Mouse (Mus musculus) ZHBTc4 (cell line): Measurements from ENCODE around the gene Sept7.
"Not testable (repeated sequence)": the region's sequence is repeated elsewhere in the genome, so short reads cannot be mapped to it uniquely, and the experiment has no call there.

ENCODE experiments used
- DNase-seq: peaks from one replicate; pipeline ENCODE4 v3.0.0-alpha.2; 2011; ENCODE audit warnings: low read depth, low spot score

Gene Sept7

DNA sequence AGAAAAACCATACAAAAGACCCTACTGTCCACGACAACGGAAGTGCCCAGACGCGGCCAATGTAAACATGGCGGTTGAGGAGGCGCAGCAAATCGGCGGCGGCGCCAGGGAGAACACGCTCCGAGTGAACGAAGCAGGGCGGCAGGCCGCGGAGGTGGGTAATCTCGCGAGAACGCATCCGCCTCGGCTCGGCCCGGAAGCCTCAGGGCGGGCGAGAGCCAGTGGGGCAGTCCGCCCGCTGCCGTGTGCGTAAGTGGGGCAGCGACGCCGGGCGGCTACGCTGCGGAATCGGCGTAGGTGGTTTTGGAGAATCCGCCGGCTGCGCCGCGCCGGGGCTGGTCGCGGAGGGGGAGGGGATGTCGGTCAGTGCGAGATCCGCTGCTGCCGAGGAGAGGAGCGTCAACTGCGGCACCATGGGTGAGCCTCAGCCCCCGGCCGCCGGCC is at the start of gene Sept7:
Gene Sept7, plus strand, starts transcription at position 157 of the 444 bp plus-strand sequence.
- DNase-seq, result peak; percentile 99

DNA sequence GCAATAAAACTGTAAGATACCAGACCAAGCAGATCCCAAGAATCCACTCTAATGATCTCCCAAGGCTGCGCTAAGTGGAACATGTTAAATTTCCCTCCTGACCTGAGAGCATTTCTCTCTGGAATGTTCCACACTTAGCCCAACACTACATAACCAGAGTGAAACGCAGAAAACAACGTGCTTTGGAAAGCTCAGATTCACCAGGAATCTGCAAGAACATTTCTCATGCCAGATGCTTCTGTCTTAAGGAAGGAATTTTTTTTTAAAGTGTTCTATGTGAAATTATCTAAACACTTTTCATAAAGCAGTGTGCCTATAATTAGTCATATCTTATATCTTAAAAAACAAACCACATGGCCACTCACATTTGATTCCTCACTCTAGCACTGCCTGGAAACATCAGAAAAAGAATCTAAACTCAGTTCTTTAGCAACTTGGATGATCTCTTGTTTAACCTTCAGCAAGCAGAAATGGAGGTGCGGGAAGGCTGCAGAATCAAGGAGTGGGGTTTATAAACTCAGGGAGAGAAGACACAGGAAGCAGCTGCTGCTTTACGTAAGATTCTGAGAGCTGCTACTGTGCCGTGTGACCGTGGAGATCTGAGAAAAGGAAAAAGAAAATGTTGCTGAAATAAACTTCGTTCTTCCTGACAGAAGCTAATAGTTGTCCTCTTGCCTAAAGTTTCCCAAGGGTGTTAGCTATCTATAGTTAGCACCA is 44.0 kb upstream of the Sept7 start:
- DNase-seq, result no peak

DNA sequence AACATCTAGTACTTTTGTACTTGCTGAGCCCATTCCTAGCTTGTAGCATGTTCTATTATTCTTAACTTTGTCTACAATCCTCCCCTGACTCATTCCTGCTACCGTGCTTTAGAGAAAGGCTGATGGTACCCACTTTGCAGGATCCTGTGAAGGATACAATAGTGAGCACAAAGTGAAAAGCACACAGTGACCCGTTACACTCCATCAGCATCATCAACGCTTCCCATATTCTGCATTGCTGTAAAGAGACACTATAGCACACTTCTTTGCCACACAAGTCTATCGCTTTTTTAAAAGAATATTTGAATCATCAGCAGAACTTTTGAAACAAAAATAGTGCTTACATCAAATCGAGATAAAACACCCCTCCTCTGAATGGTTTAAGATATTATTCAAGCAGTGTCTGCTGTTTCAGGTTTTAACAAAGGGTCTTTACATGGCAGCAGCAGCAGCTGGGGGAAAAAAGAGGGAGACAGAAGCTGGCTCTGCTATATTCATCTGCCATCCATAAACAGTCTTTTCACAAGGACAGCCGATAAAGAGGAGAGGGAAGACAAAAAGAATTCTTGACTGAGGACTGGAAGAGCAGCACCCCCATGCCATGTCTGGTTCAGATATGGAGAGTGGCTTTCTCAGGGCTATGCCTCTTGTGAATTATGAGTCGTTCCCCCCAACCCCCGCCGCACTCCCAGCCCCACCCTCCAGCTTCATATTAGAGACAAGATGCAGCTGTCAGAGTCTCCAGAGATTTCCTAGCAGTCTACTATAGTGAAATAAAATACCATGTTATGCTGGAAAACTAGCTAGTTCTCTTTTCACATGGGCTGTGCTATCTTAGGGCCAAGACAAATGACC is 39.7 kb upstream of the Sept7 start:
- DNase-seq, result no peak

DNA sequence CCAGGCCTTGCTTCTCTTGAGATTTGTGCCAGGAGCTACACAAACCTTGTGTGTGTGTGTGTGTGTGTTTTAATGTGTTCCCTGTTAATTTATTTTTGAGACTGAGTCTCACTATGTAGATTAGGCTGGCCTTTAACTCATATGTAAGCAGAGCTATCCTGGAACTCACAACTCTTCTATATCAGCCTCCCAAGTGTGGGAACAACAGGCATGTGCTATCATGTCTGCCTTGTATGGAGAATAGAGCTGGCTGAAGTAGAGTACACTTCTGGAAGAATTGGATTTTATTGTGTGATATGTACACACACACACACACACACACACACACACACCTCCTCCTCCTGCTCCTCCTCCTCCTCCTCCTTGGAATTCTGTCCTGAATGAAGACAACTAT is 39.1 kb upstream of the Sept7 start:
- no peak for DNase-seq

DNA sequence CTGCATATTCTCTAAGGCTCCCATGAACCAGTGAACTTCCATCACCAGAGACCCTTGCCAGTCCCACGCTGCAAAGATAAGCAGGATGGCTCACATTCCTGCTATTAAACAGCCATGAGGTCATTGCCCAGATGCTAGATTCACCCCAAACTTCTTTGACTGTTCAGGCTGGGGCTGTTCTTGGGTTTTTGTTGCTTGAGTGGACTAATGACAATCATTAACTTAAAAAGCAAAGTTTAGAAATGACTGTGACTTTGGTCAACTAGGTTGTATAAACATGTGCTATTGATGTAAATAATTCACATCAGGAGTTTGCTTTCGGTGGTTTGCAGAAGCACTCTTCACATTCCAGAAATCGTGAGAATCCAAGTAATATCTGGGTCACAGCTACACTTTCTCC is 36.8 kb upstream of the Sept7 start:
- no peak for DNase-seq

DNA sequence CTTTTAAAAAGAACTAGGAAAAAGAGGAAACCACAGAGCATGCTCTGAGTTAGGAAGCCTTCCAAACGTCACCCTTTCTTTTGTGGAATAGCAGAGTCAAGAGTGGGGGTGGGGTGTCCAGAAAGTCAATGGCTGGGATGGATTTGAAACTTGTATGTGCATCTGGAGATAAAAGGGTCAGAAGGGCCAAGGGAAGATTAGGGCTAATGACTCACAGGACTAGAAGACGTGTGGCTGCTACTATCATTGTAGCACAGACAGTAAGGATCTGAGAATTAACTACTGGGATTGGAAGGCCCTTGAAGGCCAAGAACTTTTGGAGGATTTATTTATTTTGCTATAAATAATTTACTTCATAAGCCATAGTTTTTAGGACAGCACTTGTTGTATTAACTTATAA is 36.0 kb upstream of the Sept7 start:
- no peak for DNase-seq

DNA sequence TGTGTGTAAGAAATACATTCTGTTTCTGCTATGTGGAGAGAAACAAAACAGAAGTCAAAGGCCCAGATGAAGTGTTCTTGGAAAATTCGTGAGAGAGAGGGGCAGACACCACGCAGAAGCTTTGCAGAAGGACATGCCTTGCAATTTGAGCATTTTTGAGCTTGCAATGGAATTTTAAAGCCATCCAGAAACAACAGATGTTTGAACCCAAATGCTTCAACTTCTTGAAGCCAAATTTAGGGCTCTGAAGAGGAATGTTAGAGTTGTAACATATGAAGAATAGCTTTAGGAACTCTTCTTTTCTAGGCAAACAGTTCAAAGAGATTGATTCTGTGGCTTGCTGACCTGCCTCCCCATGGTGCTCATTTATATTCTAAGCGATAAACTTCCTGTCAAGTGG is 33.3 kb upstream of the Sept7 start:
- DNase-seq, result no peak

DNA sequence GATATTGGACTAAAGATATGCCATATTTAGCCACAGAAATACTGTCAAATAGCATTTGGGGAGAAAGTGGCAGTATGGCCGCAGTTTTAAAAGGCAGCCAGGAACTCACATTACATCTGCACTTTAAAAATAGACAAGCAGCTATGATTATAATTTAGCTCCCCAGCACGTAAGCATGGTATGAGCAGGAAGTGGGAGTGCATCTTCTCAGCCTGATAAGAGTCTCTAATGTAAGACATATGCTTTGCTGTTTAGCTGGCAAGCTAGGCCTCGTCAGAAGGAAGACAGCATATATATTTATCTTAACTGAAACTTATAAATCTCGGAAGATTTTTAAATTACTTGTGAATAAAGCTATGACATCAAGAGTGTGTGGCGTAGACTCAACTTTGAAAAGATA is 32.4 kb upstream of the Sept7 start:
- no peak for DNase-seq

DNA sequence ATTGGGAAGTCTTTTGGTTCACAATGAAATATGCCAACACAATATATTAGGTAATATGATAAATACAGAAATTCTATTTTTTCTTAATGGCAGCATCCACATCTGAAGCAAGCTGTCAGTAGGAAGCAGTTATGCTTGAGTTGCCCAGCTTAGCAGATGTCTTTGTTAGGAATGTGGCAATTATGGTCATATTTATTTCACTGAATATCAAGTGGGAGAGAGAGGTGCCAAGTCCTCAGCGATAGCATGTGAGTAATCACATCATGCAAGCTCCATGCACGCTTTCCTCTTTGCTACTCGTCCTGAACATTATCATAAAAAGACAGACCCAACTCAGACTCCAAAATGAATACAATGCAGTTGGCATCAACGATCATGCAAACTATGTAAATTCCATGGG is 27.3 kb upstream of the Sept7 start:
- no peak for DNase-seq

DNA sequence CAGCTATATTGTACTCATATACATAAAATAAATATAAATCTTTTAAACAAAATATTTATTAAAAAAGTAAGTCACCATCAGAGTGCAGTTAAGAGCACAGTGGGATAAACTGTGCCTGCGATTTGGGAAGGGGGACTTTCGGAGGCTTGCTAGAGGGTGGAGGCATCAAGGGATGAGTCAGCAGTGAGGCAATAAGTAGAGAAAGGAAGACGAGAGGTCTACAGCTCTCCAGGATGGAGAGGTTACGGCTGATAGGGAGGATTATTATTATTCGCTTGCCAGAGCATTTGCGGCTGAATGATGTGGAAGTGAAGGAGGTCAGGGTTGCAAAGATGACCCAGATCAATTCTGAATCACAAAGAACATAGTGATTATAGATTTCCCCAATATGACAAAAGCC is 22.5 kb upstream of the Sept7 start:
- no peak for DNase-seq

DNA sequence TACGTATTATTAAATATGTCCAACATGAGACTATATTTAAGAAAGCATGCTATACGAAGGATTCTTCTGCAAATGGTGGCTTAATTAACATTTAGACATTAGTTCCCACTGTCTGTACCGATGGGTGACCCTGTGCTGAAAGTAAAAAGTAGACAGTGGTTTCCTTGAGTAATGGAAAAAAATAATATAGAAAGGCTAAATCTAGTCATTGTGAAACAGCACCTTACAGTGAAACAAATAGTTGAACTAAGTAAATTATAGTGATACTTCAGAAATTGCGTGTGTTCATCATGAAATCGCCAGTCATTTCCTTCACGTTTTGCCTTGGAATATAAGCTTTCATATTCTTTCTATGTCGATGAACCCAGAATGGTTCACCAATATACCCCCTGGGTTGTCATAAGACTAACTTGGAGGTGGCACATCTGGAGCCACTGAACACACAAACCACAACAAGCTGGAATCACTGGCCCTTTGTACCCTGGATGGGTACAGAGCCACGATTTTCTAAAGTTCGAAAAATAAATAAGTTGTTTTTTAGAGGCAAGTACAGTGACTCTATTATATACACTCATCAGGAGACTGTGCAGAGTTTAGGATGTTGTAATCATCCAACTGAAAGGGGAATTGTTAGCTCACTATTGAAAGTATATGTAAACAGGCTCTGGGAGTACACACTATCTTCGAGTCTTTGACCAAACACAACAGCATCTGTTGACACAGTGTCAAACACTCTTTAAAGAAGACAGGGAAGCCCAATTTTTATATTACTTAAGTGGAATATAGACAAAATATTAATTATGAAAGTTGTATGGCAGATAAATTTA is 21.8 kb upstream of the Sept7 start:
- no peak for DNase-seq

DNA sequence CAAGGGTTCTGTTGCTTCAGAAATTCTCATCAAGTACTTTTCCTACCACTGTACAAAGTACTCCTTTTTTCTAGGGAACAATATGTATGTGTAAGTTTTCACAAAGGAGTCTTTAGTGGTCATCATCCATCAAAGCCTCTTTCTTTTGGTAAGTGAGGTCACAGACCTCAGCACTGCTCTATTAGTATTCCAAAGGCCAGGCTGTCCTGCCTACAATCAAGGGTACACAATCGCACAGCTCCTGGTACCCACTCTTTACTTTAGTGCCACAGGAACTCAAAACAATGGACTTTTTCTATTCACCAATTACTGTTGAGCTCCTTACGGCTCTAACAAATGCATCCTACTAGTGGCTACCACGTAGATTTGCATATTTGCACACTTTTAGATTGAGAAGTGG is 11.2 kb upstream of the Sept7 start:
- DNase-seq, result no peak

DNA sequence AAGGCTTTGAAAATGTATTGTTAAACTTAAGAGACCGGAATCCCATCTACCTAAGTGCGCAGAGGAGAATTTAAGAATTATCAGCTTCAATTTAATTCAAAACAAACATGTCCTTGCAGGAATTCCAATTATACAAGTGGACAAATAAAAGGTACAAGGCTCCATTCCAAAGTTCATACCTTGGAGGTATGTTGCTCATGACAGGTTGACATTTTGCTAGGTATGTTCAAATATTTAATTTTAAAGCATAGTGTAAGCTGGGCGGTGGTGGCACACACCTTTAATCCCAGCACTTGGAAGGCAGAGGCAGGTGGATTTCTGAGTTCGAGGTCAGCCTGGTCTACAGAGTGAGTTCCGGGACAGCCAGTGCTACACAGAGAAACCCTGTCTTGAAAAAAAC is 10.5 kb upstream of the Sept7 start:
- DNase-seq, result not testable (repeated sequence)

DNA sequence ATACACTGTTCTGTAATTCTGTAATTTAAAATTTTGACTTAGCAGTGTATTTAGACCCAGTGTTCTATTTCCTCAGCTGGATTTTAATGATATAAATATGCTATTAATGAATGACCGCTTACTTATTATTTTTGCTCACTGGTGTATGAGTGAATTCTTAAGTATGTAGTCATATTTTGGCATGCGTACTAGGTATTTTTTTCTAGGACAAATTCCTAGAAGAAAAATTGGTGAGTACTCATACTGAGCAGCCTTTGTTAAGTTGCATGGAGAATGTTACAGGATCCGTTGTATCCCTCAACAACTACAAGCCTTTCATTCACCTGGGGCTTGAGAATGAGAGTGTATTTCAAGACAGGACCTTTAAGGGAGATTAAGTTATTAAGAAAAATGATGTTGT is 10.0 kb upstream of the Sept7 start:
- no peak for DNase-seq

DNA sequence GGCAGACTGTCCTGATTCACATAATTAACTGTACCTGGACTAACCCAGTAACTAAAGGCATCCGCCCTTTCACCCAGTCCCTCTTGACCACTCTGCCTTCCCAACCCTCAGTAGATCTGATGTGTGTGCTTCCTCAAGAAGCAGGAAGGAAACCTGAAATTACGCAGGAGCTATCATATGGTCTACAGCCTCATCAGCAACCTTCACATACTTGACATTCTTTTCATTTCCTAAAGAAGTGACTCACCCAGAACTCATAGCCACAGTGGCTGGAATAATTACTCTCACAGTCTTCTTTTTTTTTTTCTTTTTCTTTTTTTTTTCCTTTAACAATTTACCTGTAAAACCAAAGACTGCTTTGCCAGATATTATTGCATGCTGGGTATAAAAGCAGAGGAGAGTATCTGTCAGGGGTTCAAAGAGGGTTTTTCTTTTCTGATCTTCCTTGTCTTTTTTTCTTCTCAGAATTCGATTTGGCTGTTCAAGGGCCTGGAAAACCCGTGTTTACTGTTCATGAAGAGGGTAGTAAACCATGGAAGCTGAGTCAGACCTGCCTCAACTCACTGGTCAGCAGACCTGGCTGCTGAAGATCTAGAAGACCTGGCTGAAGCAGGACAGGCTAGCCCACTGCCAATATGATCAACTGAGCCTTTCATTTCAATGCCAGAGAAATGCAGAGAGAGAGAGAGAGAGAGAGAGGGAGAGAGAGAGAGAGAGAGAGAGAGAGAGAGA is 8.1 kb upstream of the Sept7 start:
- peak; percentile 9 for DNase-seq

DNA sequence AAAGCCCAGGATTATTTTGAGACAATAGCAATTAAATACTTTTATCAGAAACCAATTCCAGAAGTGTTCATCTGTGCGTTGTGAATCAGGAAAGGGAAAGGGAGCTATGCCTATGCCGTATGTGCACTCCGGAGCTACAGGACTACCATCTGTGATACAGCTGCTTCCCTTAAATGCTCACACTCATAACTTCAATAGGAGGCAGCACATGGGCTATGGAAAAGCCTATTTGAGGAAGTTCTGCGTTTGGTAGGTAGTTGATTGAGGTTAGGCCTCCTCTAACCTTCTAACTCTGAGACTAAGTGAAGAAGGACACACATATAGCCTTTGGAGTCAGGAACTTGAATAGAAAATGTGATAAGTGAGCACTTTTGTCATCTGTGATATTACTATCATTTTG is 7.1 kb upstream of the Sept7 start:
- DNase-seq, result no peak

DNA sequence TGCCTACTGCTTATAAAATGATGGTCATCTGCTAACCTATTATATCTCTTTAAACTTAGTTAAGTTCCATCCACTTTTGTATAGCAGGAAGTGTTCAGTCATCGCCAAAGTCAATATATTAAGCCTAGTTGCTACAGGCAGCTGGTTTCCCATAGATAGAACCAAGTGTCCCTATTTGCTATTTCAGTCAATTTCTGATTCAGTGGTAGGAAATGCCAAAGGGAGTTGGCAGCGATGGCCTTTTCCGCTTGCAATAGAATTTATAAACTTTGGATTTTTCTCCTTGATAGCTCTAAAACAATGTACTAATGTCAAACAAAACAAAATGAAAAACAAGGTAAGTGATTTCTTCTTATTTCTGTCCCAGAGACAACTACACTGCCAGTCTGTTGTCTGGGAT is 5.7 kb upstream of the Sept7 start:
- DNase-seq, result no peak

DNA sequence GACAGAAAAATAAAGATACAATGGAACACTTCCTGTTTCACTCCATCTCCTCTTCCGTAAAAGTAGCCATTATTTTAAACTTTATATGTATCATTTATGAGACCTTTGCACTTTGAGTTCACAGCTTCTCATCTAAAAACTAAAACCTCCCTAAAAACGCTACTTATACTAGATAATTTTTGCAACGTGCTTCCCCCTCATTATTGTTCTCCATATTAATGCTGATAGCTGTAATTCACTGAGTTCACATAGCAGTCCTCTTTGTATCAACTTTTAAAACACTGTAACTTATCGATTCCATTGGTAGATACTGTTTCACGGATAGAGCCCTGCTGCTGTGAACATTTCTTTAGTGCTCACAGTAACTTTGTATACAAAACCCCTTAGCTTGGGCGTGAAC is 1.1 kb upstream of the Sept7 start:
- no peak for DNase-seq

DNA sequence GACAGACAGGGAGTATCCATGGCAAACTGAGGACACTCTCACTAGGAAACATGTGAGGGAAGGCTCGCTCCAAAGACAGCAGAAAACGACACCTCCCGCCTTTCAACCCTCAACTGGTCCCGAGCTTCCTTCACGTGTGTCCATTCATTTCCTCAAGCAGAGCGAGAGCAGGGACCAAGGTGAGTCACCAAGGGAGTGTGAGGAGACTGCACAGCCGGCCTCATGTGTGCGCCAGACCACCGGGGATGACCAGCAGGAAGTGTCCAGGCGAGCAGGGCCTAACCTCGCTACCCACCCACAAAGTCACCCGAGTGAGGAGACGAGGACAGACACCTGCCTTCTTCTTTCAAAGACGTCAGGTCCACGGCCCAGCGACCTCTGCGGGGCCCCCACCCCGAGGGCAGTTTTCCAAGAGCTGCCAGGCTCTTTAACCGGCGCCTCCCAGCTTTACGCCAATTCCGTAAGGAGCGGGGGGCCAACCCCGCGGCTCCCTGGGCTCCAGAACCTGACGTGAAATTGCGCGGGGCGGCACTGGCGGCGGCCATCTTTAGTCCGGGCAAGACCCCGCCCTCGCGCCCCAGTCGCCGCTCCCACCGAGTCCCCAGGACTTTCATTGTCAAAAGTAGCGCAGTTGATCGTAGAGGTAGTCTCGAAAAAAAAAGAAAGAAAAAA is 492 bp upstream of the Sept7 start:
- DNase-seq, result peak; percentile 95

DNA sequence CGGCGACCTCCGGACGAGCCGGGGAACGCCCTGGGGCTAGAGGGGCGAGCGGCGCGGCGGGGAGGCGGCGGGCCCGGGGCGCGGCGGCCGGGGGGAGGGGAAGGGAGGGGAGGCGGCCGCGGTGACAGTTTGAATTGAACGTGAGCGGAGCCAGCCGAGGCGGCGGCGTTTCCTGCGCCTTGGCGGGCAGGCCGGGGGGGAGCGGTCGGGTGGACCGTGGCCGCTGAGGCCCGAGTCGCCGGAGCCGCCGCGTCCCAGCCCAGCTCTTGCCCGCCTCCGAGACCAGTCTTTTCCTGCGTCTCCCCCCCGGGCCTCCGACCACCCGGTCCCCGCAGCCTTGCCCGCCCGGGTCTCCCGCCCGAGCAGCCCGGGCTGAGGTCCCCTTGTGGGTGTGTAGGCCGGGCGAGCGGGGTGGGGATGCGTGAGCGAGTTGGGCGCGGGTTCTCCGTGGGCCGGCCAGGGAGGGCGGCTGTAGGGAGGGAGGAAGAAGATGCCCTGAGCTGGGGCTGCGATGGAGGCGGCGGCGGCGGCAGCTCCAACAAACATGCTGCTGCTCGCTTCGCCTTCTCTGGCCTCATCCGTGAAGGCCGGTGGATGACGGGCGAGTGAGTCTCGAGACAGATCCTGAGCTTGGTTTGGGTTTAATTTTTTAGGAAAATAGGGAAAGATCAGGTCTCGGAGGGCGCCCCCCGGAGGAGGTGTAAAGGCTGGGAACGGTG is 679 bp downstream of the Sept7 start:
- DNase-seq, result peak; percentile 57
